Mouse (Mus musculus) testis, postnatal 14 days (tissue): ENCODE measurements at regions not wholly inside any gene's neighbourhood (a gene's known extent, or its start where the extent isn't known, plus 50 kb on each side); places are given as distances from the start of the nearest gene placed in this dataset.

Source experiments
- DNase-seq: peaks from one replicate; pipeline ENCODE4 v3.0.0; 2021; ENCODE audit warnings: low spot score

DNA sequence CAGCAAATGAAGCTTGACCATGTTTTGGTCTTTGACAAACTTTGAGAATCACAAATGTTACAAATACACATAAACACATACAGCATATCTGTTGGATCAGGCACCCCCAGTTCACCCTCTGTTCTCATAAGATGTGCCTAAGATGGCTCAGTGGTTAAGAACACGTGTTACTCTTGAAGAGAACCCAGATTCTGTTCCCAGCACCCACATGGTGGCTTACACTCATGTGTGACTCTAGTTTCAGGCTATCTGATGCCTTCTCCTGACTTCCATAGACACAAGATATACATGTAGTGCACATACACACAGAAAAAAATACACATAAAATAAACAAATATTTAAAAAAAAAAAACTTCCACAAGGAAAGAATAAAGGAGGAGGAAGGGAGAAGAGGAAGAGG, 191.7 kb downstream of the Gm11361 start:
- DNase-seq = no peak

DNA sequence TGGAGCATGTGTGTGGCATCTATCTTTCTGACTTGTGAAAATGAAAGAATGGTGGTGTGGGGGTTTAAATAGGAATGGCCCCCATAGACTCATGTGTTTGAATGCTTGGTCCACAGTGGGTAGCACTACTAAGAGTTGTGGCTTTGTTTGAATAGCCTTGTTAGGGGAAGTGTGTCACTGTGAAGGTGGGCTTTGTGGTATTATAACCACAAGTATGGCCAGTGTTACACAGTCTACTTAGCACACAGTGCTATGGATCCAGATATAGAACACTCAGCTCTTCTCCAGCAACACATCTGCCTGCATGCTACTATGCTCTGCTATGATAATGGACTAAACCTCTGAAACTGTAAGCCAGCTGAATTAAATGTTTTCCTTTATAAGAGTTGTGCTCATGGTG, 184.9 kb downstream of the Gm11361 start:
- DNase-seq = no peak

DNA sequence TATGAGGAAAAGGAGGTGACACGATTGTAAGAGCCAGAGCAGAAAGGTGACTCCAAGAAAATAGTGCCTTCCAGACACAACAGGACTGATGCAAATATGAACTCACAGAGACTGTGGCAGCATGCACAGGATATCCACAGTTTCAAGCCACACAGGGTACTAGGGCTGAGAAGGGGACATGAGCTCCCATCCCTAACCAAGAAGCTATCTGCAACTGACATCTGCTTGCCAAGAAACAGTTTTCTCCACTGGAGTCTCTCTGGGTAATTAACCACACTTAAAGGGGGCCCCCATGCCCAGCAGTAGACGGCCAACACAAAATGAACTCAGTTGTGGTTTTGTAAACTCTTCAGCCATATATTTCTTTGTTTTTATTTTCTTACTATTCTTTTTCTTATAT, 176.1 kb downstream of the Gm11361 start:
- no peak for DNase-seq

DNA sequence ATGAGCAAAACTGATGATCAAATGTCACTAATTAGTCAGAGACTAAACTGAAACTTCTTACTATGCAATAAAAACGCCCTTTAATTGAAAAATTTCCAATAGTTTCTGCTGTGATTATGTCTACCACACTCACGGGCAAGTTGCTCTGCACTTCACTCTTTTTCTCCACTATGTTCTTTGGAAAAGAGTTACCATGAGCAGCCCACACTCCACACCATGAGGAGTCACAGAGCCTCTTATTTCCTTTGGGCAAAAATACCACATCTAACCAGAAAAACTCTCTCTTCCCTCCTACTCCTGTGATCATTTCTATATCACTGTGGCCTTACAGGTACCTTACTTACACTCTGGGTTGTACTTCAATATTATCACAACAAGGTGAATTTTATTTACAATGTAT, 174.7 kb downstream of the Gm11361 start:
- no peak for DNase-seq

DNA sequence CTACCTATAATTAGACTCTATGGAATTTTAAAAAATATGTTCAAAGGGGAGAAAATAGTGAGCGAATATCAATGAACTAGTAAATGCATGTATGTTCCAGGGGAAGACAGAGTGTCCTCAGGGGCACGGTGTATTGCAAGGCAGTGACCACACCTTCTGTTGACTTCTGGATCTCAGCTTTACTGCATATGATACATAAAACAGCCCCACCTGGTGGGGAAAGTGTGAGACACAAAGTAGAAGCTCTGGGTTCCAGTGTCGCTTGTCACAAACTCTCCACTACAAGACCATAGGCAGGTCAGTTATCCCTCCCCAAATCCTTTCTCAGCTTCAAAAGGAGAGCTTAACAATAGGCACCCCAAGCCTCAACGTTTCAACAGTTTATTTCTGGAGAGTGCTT, 168.8 kb downstream of the Gm11361 start:
- DNase-seq = no peak

DNA sequence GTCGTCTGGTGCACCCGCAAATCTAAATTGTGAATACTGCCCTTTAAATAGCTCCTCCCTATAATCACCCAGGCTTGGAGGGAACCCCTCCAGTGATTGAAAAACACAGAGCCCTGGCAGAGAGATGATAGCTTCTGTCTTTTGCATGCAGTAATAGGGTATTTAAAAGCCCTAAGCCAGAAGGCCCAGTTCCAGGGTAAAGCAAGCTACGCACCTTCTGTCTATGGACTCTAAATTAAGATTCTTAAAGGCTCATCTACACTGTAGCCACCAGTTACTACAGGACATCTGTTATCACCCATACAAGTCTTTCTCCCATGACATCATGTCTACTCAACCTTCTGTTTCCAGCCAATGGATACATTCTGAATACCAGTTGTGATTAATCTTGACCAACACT, 167.8 kb downstream of the Gm11361 start:
- no peak for DNase-seq

DNA sequence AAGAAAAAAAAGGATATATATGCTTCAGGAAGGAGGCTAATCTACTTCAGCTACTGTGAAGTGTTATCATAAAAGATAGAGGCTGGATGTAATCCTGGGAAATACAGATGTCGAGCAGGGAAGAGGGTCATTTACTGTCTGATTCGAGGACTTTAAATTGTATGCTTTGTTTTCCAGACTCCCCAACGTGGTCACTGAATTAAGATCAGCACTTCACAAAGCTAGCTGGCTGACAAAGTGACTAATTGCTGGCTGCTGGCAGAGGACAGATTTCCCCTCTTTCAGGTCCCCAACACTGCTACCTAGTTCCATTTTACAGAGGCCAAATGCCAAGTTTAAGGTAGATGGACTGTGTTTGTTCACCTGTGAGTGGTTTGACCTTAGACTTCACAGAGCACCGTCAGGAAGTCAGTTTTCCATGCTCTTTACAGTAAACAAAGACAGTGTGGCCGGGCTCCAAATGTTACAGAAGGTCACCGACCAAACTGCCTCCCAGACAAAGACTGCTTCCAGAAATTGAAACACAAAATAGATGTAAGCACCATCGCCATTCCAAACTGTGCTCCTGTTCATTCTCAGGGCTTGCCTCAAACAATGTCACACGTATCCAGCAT, 167.2 kb downstream of the Gm11361 start:
- no peak for DNase-seq

DNA sequence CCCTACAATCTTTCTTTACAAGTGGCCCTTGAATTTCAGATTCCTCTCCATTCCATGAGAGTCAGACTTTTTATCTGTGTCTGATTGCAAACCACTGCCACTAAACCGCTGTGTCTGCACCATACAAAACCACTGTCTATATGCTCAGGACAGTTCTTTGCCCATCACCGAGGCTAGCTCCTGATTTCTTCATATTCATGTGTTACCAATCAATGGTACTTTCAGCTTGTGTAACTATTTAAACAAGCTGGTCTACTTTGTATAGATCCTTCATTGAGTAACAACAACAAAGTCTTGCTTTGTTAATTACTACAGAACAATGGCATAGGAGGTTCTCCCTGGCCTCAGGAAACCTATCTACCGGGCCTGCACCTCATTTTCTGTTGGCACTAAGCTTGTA, 164.0 kb downstream of the Gm11361 start:
- DNase-seq = no peak

DNA sequence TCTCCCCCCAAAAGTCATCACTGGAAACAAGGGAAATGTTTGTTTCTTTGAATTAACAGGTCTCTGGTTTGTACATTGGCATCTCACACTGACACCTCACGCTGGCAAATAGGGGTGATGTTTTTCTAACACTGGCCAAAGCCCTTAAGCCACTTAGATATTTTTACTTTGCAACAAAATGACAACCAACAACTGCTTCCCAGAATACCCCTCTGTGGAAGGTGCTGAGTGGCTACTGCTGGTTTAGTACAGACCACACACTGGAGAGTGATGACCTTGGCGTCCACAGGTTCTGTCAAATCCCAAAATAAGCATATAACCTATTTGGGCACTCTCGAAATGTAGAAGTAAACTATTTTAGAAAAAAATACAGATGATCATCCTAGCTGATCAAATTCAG, 163.3 kb downstream of the Gm11361 start:
- no peak for DNase-seq

DNA sequence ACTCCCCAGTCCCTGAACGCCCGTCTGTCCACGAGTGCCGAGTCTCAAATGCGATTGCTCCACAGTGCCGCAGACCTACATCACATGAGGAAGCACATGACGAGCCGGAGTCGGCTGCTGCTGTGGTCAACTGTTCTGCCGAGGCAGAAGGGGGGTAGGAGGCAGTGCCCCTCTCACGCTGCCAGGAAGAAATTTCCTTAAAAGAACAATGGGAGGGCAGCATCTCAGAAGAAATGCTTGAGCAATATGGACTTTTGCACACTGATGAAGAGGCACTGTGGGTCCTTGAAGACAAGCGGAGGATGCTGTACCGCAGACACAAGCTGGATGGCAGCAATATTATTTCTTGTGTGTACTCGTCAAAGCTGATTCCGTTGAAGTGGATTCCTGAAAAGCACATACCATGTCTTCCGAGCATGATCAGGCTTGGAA, 162.6 kb downstream of the Gm11361 start:
- peak; percentile 16 for DNase-seq

DNA sequence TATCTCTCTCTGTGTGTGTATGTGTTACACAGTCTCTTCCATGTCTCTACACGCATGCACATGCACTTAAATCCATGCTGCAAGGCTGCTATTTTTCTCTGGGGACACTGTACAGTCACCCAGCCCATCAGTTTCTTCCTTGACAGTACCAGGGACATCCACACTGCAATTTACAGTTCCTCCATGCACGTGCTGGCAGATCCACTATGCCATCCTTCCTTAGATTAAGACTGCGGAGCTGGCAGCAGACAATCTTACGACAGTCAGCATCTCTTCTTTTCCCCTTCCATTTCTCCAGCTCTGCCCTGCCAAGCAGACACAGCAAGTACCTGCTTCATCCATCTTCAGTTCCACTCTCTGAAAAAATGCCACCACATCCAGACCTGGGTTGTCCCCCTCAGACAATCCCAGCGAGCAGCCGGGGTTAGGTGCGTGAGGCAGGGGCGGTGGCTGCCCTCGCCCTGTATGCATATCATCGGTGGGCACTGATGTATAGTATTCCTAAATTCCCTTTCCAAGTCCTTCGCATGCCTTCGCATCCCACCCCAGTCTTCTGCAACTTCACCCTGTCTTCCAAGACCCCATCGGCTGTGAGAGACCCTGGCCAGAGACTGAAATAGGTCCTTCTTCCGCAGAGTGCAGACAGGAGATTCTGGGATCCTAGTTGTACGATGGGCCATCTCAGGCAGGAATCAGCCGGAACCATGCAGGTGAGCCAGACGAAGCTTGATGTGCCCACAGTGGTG, 161.8 kb downstream of the Gm11361 start:
- no peak for DNase-seq

DNA sequence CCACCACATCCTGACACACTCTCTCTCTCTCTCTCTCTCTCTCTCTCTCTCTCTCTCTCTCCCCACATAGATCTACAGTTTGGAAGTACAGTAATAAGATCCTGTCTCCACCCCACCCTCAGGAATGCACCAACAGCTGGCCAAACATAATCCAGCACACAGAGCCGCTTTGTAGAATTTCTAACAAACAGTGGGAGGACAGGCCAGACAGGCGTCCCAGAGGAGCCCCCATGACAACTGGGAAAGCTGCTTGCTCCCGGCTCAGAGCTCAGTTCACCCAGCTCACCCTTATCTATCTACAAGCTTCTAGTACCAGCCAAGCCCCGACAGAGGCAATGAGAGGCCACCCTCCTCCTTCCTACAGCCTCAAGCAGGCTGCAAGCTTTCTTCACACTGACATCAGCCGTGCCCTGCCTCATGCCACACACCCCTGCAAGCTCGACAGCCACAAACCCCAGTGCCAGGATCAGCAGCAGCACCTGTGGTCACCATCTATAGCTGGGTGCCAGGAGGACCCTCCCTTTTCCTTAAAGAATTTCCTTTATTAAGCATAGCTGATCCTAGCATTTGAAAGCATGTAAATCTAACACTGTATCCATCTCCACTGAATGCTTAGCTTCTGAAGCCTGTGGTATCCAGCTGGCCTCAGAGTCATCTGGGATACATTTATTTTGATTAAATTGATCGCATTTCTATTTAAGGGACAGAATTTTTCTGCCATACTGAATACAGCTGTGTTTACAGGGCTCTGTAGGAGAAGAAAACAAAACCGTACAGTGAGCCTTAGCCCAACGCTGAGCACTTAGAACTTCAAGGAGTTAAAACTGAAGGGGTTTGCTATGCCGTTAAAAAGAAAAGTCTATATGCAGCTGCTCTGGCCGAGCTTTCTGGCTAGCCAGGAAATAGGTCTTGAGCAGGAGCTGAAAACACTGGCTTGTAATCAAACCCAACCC, 160.9 kb downstream of the Gm11361 start:
- peak; percentile 36 for DNase-seq

DNA sequence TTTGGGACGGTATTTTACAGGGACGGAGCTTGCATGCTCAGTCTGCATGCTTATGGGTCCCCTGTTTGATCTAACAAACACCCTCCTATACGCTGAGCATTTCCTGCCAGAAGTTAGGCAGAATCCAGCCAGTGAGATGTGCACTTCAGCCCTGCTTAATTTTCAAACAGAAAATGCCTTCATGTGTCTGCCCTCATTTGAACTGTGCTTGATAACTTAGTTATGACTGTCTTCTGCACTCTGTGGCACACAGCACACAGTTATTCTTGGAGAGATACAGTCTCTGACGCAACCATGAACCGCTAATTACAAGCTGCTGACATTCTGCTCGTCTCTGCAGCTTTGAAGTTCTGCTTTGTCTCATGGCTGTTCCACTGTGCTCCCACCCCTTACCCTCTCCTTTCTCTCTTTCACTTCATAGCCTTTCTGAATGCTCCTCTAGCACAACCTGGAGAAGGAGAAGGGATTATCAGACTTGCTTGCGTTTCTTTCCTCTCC, 160.2 kb downstream of the Gm11361 start:
- peak; percentile 14 for DNase-seq

DNA sequence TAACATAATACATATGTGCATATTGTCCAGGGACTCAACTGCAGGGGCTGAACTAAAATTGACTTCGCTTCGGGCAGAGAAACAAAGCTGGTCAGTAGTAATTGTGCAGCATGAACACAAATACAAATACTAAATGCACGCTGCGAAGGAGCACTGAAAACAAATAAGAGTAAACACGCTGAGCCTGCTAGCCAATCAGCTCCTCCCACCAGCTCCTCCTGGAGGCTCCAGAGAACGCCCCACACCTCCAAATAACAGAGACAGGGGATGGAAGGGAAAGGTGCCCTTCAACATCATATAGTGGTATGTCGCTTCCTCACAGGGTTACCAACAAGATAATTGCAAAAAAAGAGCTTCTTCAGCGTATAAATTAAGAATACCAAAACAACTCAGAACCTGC, 159.6 kb downstream of the Gm11361 start:
- DNase-seq = no peak

DNA sequence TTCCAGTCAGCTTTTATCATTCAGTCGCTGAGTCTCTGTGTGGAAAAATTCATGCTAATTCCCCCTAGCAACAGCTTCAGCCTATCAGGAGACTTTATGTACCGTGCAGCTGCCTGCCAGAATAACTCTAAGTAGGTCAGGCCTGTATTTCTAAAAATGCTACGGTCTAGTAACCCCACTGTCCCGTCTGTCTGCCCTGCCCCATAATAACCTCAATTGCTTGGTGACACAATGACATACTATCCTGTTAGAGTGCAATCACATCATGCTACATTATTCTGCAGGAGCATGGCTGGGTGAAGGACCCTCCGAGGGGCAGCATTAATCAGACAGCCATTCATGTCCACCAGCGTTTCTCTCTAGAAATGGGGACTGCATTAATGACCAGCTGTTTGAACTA, 158.9 kb downstream of the Gm11361 start:
- peak; percentile 13 for DNase-seq

DNA sequence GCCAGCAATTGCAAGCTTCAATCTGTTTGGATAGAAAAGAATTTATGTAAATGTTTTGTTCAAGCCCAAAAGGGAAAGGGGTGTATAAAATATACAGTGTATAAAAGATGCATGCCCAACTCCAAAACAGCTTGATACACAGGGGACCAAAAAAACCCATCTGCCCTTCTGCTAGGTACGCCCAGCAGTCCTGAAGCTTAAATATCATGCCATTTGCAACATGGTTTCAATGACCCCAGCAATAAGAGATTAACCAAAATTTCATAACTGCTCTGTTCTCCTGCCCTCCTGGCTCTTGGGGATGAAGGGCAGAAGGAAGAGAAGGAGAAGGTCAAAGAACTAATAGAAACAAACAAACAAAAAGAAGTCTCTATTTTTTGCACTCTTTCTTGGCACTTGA, 158.4 kb downstream of the Gm11361 start:
- no peak for DNase-seq

DNA sequence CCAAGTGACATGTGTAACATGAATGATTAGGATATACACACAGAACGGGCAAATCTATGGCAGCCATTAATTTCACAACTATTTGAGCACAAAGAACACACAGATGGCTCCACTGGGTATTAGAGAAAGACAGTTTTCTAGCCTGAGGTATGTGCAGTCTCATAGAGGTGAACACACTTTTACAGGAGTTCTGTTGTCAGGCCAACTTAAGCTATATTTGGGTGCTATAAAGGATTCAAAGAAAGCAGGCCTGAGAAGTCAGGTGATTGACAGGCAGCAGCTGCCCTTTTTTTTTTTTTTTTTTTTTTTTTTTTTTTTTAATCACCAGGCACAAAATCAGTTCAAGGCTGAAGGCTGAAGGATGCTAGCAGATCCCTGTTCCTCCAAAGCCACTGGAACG, 153.0 kb downstream of the Gm11361 start:
- DNase-seq = no peak

DNA sequence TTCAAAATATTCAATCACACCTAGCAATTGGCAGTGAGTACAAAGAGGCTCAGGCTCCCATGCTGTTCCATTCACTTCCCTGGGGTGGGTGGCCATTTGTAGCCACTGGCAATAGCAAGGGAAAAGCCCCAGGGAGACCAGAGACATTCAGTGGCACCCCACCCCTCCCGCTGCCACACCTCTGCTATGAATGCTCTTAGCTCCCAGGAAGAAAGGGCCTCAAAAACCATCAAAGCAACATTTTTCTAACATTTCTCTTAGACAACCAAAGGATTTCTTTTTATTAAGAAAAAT, 152.2 kb downstream of the Gm11361 start:
- no peak for DNase-seq

DNA sequence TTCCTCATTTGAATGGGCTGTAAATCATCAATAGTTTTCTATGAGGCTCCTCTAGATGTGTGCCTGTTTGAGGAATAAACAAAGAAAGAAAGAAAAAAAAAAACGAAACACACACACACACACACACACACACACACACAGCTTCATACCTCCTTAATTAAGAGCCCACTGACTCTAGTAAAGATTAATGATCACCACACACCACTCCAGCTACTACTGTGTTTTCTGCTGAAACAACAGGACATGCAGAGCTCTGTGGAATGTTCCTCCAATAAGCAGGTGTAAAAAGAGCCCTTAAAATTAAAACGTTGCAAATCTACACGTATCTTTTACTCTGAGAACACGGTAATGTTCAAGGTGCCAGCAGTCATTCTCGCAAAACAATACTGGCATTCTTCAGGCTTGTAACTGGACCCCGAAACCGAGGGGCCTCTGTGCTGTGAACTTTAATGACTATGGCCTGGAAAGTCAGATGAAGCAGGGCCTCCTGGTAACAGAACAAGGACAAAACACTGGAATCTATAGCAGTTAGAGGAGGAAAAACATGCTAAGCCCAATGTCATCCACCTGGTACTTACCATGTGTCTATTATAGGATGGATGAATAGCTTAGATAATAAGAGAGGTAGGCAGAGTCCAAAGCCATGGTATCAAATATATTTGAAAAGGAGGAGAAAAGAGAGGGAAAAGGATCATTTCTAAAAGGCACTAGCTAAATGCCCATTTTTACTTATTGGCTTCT, 151.7 kb downstream of the Gm11361 start:
- DNase-seq = no peak

DNA sequence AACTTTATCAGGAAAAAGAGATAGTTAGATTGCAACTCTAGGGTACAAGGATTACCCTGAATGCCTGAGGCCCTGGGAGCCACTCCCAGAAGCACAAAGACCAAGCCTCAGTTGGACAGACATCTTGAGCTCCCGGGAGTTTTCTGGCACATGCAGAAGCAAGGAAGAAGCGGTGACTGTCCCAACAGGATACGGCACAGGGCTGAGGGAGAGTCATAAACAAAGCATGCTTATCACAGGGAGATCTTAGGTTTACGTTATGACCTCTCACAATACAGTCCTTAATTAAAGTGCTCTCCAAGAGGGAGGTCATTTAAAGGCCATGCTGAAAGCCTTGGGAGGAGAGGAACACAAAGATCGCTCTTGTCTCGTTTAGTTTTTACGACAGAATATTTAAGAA, 143.1 kb downstream of the Gm11361 start:
- DNase-seq = no peak
